Mouse (Mus musculus): Measurements from ENCODE around the gene Vmn2r57. TPM values are rescaled to one million over a fixed set of nuclear protein-coding genes. Genes with fewer than 3 reads are reported as not detected.
"Not testable (repeated sequence)": the region's sequence is repeated elsewhere in the genome, so short reads cannot be mapped to it uniquely, and the experiment has no call there.

The Vmn2r57 gene
- total RNA-seq (2021), result under 1 TPM; 0.50 to 0.56 TPM
- long read RNA-seq, partial matches to known transcripts, result 0 of 1 reads
- long read RNA-seq, other reads (novel, unspliced or antisense), result 1 of 1 reads

- not testable (repeated sequence) for DNase-seq (ENCODE audit: low spot score in 2 of 2)
These were observed at the start of gene Vmn2r57 for GRCm38 (mm10) chr7:41448596-41448995. Gene Vmn2r57 (minus strand): TSS chr7:41448696.

GRCm38 (mm10) chr7:41497871-41498270, 49.4 kb upstream of the Vmn2r57 start:
- DNase-seq (ENCODE audit: low spot score in 2 of 2), result no peak

DNA sequence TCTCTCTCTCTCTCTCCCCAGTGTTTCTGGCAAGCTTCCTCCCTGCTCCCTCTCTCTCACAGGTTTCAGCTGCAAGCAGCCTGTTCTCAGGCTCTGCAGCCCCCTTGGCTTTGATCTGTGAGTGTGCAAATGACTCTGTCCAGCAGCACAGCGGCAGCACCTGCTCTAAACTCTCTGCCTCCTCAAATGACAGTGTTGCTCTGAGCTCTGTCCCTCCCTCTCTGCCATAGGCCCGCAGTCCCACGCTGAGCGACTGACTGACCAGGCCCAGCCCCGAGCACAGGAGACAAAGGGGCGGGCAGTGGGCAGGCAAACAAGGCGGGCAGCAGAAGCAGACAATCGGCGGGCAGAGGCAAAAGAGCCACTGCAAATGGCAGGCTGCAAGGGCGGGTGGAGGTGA, 3.4 kb upstream of the Vmn2r57 start:
- no peak for DNase-seq (ENCODE audit: low spot score in 2 of 2)

DNA sequence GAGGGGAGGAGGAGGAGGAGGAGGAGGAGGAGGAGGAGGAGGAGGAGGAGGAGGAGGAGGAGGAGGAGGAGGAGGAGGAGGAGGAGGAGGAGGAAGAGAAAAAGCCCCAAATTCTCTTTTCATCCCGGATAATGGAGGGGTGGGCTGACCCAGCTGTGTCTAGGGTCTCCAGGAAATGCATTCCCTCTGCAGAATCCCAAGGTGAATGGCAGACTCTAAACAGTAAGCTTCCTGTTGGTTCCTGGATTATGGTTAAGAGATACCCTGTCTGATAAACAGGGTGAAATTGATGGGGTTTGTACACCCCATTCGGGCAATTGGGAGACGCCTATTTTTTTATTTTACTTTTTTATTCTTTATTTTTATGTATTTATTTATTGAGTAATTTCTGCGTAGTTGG, 54.4 kb downstream of the Vmn2r57 start:
- peak in 1 of 2 experiments; percentile 3 for DNase-seq (ENCODE audit: low spot score in 2 of 2)

DNA sequence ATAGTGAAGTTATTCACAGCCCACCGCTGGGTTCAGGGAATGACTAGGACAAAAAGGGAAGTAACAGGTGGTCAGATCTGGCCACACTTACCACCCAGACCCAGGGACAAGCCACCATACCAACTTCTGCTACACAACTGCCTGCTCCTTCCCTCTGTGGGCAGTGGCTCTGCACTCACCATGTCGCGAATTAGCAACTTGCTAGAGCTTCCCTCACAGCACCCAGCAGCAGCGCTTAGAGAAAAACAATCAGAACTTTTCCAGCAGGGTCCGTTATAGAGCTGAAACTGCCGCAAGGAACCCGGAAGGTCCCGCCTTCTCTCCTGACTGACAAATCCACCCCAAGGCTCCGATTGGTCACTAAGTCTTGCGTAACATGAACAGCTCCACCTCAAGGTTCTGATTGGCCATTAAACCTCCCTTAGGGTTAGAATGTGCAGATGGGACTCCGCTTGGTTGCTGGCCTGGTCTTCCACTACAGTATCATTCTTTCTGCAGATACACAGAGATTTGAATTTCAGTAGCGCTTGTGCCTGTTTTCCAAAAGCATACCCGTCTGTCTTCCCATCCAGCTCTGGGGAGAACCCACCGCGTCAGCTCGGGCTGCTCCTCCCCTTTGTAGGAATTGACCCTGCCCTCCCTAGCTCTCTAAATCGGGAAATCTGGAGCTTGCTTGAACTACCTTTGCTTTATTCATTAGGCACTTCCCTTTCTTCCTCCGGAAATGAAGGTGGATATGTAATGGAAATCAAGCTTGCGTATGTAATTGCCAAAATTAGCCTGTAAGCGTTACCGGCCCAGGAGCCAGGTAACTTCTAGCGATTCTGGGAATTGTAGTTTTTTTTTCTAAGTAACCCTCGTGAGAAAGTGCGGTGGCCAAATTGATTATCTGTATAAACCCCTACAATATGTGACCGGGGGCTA, 55.2 kb downstream of the Vmn2r57 start, which contains the start of gene AI987944:
Gene AI987944, minus strand, starts transcription at position 332 of the 924 bp plus-strand sequence.
- peak; percentile 76 to 92 for DNase-seq (ENCODE audit: low spot score in 2 of 2)

Other genes with a start within 250 kb of the Vmn2r57 start
- 10 to 100 TPM; 12.7 to 14.4 TPM for gene AI987944, start 55.3 kb downstream of the Vmn2r57 start, total RNA-seq (2021)
- under 1 TPM; 0.20 to 0.42 TPM for gene Gm20449, start 50.7 kb upstream of the Vmn2r57 start, total RNA-seq (2021)
- gene AW146154, start 51.2 kb upstream of the Vmn2r57 start, total RNA-seq (2021), result 10 to 100 TPM in 1 of 2 experiments, 1 to 10 TPM in 1; 9.2 to 10.7 TPM
- not detected for gene Gm6871, start 125.0 kb upstream of the Vmn2r57 start, total RNA-seq (2021)
- gene 2610021A01Rik, start 150.5 kb upstream of the Vmn2r57 start, total RNA-seq (2021), result 10 to 100 TPM; 36.3 to 37.0 TPM
- gene Zfp788, start 184.5 kb upstream of the Vmn2r57 start, total RNA-seq (2021), result 10 to 100 TPM; 34.7 to 35.4 TPM

All from layer of hippocampus, adult 18-20 months (tissue).